Mouse (Mus musculus): ENCODE measurements around the gene Dock4.

The Dock4 gene

DNA sequence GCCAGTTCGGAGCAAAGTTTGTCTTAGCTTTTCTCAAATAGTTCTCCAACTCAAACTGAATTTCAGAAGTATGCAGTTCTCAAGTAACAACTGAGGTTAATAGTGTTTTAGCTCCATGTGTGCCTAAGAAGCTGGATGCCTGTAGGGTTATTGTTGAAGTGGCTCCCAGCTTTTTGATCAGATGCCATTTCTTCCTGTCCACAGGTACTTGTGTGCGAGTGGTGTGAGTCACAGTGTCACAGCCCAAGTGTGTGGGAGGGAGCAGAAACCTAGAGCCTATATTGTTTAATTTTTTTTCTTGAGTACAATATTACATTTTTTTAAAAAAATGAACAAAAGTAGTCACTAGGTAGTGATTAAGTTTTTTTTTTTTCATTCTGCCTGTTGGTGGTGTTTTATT is 313.5 kb downstream of the Dock4 start:
- DNase-seq (ENCODE audit: low spot score in 2 of 2), result no peak

DNA sequence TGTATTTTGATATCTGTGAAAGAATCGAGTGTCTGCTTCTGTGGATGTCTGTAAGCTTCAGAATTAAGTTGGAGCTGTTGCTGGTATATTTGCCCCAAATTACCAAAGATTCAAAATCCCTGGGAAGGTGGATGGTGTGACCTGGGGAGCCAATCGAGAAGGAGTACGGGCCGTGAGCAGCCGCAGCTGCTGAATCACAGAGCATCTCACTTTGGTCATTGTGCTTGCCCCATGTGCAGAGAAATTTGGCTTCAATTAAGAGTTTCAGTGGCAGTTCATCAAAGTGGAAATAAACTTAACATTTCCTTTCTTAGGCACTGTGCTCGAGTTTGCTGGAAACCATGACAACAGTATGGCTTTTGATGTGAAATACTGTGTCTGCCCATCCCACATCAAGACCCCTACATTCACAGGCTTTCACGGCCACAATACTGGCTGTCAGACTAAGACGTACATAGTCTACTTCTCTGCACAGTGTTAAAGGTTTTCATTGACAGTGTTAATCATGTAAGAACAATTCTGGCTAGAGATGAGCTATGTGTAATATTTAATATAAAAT is 321.6 kb downstream of the Dock4 start:
- no peak for DNase-seq (ENCODE audit: low spot score in 2 of 2)

DNA sequence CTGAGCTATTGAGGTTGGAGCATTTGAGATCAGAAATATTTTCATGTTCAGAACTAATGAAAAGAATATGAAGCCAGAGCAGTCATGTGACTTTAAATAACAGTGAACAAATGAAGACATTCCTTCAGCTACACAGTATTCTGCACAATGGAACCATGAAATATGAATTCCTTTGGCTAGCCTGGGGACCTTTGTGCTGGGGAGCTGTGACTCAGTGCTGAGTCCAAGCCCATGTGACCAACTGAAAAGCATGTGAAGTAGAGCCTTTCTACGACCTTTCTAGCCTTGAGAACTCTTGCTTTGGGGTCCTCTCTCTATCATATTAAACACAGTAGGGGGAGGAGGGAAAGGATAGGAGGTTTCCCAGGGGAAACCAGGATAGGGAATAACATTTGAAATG is 327.3 kb downstream of the Dock4 start:
- DNase-seq (ENCODE audit: low spot score in 2 of 2), result no peak

DNA sequence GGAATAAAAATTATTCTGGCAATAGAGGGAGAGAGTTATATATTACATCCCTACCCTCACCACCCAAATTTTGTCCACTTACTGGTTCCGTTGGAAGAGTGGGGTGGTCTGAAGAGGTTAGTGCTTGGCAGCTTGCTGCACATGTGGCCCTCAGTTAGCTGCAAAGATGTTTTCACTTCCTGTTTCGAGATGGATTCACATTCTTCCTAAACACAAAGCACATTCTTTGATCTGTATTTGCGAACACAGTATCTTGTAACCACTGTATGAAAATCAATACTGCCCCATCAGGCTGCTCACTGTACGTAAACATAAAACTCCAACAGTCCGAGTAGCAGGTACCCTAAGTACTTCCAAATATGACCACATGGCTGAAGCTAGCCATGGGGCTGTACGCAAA is 335.8 kb downstream of the Dock4 start:
- DNase-seq (ENCODE audit: low spot score in 2 of 2), result no peak

DNA sequence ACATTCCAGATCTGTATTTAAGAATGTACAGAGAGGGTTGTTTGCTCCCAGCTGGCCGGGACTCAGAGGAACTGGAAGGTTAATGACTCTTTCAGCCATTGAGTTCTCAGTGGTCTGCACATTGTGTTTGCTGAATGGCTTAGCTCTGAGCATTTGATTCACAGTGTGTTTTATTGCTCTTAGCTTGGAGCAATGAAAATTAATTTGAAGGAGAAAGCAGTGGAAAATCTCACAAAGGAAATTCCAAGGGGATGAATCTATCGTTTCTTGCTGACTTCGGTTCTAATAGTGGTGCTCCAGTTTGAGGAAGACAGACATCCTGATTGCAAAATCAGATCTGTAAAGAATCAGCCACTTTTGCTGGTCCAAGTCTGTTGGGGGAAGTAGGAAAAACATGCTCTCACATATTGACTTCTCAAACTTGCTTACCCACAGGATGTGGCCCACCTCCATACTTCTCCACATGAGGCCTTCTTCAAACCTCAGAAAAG is 342.9 kb downstream of the Dock4 start:
- no peak for DNase-seq (ENCODE audit: low spot score in 2 of 2)

DNA sequence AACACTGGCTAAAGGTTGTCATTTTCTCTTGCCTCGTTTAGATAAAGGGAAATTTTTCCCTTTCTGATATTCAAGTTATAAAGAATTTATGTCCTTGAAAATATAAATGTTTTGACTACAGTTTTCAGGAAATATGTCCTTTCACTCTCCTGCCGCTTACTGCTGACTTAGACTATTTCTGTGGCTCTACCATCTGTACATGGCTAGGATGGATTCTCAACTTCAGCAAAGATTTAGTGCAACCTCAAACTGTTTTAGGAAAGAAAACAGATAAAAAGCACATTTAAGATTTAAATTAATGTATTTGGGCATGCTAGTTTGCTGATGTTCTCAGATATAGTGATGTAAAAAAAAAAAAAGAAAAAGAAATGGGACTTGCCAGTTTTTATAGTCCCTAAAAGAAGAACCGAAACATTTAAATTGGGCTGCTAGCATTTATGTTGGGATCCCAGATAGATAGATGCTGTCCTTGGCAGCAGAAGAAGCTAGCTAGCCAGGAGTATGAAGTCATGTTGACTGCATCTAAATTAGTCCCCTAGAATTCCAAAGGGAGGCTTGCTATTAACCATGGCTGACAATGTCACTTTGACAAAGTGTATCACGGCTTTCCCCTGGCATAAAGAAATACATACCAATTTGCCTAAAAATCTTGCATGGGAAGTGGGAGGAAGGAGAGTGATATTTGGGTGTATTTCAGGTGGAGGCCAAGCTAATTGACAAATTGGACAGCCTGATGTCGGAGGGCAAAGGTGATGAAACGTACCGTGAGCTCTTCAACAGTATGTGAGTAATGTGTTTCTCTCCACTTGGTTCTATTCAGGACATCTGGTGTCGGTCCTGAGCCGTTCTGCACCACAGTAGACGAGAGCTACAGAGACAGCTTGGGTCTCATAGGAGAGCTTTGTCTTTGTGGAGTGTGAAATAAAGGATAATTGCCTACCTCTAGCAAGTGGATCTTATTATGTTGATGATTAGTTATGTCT is 343.9 kb downstream of the Dock4 start:
- DNase-seq (ENCODE audit: low spot score in 2 of 2), result no peak

DNA sequence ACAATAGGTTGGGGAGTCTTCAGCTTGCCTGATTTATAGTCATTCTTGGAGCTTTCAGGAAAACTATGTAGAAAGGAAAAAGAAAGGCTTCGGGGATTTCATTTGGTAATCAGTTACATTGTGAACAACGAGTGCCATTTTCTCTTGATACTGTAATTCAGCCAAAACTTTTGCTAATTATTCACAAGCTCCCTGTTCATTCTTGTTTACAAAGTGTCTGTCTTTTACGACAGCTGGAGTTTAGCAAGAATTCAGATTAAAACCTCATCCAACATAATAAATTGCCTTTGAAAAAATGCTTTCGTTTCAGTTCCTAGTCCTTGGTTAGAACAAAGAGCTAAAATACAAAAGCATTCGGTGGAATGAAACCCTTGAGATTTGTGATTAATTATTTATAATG is 345.5 kb downstream of the Dock4 start:
- no peak for DNase-seq (ENCODE audit: low spot score in 2 of 2)

DNA sequence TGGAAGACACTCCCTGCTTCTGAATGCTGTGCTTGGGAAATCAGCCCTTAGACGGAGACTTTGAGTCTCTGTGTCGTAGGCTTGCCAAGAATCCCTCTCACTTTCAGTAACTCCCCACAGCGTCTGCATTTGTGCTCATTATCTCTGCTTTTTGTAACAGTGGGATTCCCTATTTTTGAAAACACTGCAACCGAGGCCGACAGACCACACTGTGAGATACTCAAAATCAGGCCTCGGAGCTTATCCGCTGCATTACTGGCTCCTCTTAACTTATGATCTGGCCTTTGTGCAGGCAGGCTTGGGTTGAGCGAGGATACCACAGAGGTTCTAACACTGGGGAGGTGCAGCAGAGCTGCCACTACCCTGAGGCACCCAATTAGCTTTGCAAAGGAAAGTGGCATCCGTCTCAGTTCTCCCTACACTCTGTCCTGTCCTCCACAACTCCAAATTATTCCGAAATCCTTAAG is 346.5 kb downstream of the Dock4 start:
- DNase-seq (ENCODE audit: low spot score in 2 of 2), result no peak

DNA sequence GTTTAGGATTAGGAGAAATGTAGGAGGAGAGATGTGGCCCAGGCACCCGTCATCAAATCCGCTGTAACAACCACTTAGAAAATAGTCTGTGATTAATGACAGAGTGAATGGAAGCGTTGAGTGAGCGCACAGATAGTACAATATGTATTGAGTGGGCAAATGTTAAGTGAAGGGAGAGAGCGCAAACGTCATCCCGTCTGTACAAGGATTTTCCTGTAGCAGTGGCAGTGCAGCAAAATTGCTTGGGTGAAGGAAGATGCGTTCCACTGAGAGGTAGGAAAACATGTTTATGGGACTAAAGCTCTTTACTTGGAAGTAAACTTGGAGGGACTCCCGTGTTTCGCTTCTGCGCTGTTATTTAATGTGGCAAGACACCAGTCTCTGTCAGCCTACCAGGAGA is 348.3 kb downstream of the Dock4 start:
- peak in 1 of 2 experiments; percentile 30 for DNase-seq (ENCODE audit: low spot score in 2 of 2)

DNA sequence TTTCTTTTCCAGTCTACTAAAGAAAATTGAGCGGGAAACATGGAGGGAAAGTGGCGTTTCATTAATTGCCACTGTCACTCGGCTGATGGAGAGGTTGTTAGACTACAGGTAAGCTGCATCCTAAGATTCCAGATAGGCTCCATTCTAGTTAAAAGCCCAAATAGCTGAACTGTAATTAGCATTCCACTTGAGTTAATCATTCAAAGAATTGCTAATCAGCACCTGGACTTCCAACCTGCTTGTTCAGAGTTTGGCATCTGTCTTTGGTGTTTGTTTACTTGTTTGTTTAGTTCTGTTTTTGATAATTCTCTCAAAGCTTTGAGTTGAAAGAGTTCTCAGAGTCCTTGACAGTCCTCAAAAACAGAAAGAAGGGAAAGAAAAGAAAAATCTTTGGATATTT is 349.0 kb downstream of the Dock4 start:
- DNase-seq (ENCODE audit: low spot score in 2 of 2), result no peak

DNA sequence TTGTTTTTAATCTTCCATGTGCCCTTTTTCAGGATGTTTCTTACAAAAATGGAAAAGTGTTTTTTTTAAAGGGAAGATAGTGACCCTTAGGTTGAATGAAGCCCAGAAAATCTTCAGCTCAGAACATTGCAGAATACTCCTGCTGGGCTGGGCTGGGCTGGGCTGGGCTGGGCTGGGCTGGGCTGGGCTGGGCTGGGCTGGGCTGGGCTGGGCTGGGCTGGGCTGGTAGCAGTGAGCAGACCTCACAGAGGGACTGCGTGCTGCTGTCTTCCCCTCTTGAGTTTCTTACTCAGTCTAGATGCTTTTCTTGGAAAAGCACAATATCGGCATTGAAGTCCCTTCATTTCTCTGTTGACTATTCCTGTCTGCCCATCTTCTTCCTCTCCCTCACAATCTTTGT is 350.0 kb downstream of the Dock4 start:
- no peak for DNase-seq (ENCODE audit: low spot score in 2 of 2)

DNA sequence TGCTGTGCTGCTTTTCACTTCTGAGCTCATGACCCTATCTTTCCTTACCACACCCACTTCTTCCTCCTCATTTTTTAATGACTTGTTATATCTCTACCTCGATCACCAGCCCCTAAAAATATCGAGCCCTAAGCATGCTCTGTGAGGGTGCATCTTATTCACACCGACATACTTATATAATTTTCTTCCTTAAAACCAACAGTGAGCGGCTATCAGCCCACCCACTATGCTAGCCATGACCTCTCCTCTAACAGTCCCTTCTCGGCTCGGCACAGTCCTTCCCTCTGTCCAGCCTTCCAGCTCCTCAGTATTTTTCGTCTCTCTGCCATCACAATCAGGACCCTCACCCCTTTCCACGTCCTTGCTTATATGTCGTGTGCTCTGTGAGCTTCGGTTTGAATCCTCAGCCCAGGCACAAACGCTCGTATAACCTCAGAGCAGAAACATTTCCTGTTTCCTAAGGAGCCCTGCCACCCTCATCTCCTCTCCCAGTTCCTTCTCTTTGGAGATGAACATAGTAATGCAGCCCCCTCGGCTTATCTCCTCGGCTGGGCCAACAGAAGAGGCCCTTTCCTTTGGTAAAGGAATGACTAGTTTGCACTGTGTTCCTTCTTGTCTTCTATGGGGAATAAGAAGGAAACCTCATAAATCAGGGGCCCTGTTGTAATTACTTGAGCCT is 351.2 kb downstream of the Dock4 start:
- no peak for DNase-seq (ENCODE audit: low spot score in 2 of 2)

DNA sequence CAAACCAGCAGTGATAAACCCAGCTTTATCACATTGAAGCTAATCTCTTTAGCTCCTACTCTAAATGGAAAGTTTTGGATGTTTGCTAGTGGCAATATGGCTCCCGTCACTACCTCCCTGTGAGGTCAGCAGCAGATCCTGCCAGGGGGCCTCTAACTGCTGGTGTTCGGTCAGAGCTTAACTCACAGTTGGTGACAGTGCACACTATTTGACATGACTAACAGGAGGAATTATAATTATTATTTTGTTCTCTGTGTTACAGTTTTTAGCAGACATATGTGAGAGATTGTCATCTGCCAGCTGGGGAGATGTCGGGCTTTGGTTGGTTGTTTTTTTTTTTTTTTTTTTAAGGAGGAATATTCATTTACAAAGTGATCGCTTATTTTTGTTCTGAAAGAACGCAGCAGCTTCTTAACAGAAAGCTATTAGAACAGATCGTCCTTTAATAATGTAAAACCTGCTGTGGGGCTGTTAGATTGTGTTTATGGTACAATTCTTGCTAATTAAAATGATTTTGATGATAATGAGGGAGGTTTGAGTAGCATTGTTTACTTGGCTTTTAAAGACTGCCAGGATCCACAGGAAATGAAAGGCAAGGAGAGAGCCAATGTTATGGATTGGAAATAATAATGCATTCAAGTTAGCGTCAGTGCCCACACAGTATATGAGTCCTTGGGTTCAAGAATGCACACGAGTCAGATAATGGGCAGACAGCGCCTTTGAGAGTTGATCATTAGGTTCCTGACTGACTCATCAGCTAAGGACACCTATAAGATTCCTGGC is 352.0 kb downstream of the Dock4 start:
- DNase-seq (ENCODE audit: low spot score in 2 of 2), result no peak

DNA sequence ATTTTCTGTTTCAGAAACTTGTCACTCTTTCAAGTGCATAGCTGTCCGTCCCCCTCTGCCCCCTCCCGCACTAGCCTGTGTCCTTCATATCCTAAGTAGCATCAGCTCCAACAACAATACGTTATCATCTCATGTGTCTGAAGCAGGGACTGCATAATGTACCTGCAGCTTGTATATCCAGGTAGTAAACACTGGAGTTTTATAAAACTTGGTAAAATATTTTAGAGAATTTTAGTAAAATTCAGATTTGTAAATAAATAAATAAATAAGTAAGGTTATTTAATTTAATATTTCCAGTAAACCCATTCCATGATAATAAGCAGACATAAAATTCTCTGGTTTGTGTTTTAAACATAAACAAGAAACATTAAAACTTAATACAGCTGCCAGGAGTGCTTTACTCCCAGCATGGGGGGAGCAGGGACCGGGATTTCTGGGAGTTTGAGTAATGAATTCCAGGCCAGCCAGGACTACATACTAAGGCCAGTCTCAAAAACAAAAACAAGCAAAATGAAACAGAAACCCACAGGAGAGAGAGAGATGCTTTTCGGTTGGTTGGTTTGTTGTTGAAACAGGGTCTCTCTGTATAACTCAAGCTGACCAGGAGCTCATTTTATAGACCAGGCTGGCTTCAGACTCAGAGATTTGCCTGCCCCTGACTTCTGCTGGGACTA is 352.7 kb downstream of the Dock4 start:
- no peak for DNase-seq (ENCODE audit: low spot score in 2 of 2)

DNA sequence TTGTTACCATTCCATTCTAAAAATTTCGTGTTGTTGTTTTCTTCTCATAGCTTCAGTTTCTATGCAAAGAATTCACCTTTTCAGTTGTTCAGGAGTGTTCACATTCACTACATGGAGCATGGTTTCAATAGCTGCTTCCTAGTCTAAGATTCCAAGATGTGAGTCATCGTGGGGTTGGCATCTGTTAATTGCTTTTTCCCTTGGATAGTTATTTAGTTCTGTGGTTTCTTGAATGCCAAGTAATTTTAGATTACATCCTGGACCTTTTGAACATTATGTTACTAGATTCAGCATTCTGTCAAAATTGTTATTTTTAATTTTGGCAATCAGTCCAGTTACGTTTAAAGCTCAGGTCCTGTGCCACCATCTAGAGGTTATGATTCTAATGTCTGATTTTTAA is 355.7 kb downstream of the Dock4 start:
- DNase-seq (ENCODE audit: low spot score in 2 of 2), result no peak

DNA sequence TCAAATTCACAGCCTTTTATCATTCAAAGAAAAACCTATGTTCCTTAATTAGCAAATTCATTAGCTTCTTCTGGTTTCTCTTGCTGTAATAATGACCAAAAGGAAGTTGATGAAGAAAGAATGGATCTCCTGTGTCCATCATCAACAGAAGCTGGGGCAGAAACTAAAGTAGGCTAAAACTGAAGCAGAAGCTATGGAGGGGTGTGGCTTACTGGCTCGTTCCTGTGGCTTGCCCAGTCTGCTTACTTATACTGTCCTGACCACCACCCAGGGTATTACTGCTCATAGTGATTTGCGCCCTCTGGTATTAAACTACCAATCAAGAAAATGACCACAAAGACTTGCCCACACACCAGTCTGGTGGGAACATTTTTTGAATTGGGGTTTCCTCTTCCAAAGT is 359.5 kb downstream of the Dock4 start:
- no peak for DNase-seq (ENCODE audit: low spot score in 2 of 2)

DNA sequence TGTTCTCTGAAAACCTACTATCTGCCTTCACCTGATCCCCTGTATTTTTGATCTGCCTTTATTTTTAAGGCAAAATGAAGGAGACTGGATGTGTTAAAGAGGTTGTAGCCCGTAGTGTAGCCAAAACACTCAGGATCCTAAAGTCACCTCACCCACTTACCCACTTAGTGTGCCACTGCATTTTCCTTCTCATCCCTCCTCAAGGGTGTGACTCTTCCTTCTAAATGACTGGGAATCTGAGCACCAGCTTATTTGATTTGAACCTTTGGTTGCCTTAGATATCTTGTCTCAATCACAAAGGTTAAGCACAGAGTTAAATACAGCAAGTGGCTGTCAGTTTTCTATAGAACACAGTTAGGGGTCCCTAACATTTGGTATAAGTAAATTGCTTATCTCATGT is 362.2 kb downstream of the Dock4 start:
- no peak for DNase-seq (ENCODE audit: low spot score in 2 of 2)

DNA sequence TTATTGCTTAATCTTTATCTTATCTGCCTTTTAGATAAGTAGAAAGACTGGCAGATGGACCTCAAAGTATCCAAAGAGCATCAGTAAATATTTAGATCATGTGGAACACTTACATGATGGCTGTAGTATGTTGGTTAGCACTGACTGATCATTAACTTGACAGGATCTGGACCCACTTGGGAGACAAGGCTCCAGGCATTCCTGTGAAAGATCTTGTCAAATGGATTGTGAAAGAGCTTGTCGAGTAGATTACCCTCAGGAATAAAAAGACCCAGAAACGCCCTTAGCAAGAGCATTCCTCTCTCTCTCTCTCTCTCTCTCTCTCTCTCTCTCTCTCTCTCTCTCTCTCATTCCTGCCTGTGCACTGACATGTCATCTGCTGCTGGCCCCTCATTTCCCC is 367.7 kb downstream of the Dock4 start:
- no peak for DNase-seq (ENCODE audit: low spot score in 2 of 2)

DNA sequence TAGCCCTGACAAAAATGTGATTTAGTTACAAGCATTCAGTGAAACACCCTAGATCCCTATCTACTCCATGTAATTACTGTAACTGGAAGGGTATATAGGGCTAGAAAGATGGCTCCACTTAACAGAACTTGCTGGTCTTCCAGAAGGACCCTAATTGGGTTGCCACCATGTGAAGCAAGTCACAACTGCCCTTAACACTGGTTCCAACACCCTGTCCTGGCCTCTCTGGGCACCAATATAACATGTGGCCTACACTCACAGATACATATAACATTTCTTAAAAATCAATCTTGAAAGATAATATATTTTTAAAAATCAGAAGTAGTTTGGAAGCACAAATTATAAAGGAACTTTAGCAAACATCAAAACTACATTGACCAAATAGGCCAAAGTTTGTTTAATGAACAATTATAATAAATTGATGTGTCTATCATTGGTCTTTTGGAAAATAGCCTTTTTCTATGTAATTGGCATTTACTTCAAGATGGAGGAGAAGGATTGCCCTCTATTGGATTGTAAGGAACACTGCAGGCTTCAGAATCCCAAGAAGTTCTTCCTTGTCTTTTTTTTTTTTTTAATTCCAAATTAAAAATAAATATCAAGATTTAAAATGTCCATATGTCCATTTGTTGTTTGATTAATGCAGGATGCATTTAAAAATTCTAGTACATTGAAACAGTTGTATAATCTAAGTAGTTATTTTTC is 369.1 kb downstream of the Dock4 start:
- DNase-seq (ENCODE audit: low spot score in 2 of 2), result no peak

DNA sequence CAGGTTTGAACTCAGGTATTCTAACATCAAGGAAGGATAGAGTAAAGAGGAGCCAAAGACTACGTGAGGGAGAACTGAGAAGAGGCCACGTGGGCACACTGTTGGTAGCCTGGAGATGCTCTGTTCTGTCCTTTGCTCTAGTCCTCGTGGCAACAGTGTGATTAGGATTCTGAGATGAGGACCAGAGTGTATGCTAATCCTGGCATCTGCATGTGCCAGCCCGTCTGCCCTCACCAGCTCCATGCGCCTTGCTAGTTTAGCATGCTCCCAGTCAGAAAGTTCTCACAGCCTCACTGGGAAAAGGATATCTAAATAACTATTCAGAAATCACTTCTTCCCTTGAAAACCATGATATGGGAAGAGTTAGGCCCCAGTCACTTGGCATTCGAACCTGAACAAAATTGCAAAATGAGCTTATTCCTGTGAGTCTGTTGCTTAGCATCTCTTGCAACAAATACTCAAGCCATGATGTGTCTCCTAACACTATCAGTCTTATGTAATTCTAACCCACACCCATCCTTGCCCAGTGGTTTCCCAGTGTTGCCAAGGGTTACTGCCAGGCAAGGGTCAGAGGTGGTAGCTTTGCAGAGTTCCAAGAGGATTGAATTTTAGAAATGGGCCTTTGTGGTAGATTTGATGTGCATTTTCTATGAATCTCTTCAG is 372.4 kb downstream of the Dock4 start:
- DNase-seq (ENCODE audit: low spot score in 2 of 2), result no peak
